Mouse (Mus musculus): ENCODE results near the gene Mb.

Gene Mb

GRCm38 (mm10) chr15:77027117-77027516, 23.4 kb downstream of the Mb start:
- DNase-seq (ENCODE audit: low spot score) = no peak

DNA sequence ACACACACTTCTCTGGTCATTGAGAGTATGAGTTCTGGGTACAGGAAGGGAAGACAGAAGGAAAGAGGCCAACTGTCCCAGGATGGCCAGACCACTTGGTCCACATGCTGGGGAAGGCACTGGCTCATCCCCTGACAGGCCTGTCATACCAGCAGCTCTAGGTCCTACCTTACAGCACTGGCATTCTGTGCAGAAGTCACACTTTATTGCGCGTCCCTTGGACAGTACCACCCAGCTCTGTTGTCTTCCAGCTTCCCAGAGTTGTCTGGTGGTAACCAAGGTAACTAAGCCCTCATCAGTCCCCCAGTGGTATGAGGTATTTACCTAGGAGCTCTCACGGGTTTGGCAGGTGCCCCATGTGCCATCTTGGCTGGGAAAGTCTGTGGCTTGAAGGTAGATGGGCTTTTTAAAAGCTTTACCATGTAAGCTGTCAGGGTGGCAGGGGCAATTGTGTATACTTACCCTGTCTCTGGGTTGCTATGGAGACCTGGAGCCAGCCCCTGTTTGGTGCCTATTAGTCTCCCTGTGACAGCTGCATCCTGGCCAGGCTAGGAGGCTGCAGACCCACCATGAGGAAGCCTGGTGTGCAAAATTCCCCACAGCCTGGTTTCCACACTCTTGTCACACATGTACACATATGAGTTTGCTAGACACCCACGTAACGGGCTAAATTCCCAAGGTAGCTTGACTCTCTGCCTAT, 24.4 kb downstream of the Mb start:
- no peak for DNase-seq (ENCODE audit: low spot score)

- DNase-seq (ENCODE audit: low spot score) = no peak
Observed at GRCm38 (mm10) chr15:77022401-77022957, 28.0 kb downstream of the Mb start.

DNA sequence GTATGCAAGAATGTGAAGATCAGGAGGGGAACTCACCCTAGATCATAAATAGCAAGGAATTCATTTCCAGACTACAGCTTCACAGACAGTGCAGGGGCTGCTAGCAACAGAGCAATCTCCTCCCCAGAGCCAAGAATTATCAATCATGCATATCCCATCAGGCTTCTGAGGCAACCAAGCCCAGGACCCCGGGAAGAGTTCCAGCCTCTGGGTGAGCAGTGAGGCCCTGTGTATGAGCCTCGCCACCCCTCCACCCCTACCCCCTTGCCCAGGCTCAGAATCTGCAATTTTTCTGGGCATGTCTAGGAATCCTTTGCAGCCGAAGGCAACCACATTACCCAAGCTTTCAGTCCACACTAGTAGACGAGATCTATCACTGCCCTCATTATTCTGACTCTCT, 28.6 kb downstream of the Mb start:
- no peak for DNase-seq (ENCODE audit: low spot score)

DNA sequence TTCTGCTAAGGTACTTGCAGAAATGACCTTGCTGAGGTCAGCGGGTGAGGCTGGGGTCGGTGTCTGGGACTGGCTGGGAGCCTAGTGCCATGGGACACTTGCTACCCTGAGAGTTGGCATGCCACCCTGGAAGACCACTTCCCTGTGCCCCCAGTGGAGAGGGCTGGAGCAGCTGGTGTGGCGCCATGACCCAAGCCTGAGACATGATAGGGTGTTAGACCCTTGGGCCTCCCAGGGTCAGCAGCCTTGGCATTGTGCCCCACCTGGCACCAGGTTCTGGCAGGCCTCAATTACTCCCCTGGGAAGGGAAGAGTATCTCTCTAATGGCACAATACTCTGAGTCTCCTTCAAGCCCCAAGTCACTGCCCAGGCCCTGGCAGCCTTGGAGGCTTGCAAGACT, 29.4 kb downstream of the Mb start:
- DNase-seq (ENCODE audit: low spot score) = no peak

DNA sequence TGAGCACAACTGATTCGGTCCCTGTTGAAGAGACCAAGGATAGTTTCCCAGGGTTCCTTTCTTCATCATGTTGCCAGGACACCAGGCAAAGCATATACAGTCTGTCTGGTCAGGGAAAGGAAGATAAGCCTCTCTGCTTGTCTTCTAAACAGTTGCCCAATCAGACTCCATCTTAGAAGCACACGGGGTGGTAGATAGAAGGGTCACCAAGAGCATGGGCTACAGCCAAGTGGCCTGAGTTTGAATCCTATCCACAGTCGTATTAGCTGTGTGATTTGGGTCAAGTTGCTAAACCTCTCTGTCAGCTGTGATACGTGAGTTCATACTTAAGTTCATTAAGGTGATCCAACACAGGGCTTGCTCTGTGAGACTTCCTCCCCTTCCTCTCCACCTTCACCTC, 30.3 kb downstream of the Mb start:
- DNase-seq (ENCODE audit: low spot score) = no peak

- no peak for DNase-seq (ENCODE audit: low spot score)
Observed at GRCm38 (mm10) chr15:77019533-77019932, 30.9 kb downstream of the Mb start.

DNA sequence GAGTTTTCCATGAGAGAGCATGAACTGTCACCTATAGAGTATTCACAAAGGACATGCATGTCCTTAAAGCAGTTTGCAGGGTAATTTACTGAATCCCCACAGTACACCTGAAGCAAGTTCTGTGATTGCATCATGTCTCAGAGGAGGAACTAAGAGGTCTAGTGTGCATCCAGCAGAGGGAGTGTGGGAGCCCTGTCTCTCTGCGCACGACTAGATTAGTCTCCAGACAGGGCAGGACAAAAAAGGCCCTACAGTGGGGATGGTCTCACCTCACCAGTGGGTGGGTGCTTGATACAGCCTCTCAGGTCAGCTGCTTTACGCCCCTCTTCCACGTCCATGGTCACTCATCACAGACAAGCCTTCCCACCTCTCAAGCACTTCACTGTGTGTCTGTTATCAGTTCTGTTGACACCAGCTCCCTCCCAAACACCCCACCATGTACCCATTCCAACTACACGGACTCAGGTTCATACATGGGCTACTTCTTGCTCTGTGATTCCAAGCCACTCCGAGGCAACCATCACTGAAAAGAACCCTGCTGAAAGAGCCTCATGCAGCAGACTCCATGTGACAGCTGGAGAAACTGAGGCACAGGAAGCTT, 31.6 kb downstream of the Mb start:
- DNase-seq (ENCODE audit: low spot score) = no peak

DNA sequence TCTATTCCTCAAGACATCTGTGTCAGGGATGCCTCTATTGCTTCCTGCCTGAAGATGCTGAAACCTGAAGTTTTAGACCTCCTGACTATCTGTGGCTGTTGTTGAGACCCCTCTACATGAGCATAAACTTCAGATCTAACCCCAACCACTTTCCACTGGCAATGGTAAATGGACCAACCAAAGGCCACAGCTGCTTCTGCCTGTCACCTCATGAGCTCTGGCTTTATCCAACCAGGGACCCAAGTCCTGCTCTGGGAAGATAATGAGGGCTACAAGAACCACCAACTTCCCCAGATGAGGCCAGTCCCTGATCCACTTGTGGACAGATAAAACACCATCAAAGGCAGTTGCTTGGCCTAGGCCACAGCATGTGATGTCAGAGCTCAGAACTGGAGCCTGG, 32.6 kb downstream of the Mb start:
- DNase-seq (ENCODE audit: low spot score) = no peak

DNA sequence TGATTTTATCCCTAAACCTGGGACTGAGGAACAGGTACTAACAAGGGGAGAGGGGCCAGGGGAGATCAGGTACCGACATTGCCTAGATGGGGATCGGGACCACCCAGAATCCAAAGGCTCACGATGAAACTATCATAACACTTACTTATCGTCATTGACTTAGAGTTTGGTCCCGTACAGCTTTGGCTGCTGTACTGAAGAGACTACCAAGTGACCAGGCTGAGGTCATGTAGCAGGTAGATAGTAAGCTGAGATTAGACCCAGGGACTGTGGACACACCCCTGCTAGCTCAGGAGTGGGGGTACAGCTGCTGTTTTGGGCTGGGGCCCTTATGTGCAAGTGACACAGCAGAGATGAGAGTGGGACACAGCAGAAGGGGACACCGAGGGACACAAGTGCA, 34.0 kb downstream of the Mb start:
- no peak for DNase-seq (ENCODE audit: low spot score)

DNA sequence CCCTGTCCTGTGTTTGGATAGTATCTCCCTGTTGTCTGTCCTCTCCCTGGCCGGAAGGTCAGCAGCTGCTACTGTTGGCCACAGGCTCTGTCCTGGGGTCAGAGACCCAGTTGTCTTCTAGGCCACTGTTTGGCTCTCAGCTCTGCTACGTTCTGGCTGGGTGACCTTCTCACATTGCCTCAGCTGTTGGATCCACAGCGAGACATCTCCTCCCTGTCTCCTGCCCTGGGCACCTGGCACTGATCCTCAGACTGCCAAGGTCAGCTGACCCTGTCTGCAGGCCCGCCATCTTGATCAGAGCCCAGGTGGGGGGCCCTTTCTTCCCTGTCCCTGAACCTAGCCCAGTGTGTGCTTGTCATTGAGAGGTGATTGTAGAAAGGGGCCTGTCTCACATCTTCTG, 35.5 kb downstream of the Mb start:
- no peak for DNase-seq (ENCODE audit: low spot score)

- no peak for DNase-seq (ENCODE audit: low spot score)
Observed at GRCm38 (mm10) chr15:77014431-77014830, 36.0 kb downstream of the Mb start.

GRCm38 (mm10) chr15:77013753-77014241, 36.7 kb downstream of the Mb start:
- no peak for DNase-seq (ENCODE audit: low spot score)

- DNase-seq (ENCODE audit: low spot score) = no peak
Observed at GRCm38 (mm10) chr15:77008851-77009250, 41.6 kb downstream of the Mb start.

DNA sequence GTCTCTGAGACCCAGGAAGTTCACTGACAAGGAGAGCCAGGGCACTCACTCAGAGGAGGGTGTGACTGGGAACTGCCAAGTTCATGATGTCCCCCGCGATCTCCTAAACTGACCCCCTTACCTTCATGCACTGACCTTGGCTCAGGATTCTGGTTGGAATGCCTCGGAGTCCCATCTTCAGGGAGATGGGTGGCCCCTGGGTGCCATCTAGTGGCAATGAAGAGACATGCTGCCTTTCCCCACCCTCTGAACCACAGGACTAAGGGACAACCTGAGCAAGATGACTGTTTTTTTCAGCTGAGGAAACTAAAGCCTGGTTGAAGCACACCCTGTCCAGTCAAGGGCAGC, 46.6 kb downstream of the Mb start:
- no peak for DNase-seq (ENCODE audit: low spot score)

- DNase-seq (ENCODE audit: low spot score) = no peak
Observed at GRCm38 (mm10) chr15:77003173-77003867, 47.1 kb downstream of the Mb start.

GRCm38 (mm10) chr15:76998878-76999588, 51.4 kb downstream of the Mb start:
- no peak for DNase-seq (ENCODE audit: low spot score)

DNA sequence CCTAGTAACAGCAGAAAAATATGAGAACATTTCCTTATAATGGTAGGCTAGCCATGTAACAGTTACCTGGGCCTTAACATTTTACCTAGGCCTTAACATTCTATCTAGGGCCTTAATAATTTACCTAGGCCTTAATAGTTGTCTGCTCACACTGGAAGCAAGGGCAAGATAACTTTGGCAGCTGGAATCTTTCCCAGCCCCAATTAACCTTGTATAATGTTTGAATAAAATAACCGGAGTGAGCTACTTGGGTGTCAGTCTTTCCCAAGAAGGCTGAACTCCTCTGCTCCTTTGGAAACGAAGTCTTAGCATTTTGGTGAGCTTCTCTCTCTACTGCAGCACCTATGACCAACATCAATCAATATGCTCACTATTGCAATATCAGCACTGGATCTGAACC, 52.4 kb downstream of the Mb start:
- no peak for DNase-seq (ENCODE audit: low spot score)

- DNase-seq (ENCODE audit: low spot score) = no peak
Observed at GRCm38 (mm10) chr15:76994413-76994812, 56.1 kb downstream of the Mb start.

DNA sequence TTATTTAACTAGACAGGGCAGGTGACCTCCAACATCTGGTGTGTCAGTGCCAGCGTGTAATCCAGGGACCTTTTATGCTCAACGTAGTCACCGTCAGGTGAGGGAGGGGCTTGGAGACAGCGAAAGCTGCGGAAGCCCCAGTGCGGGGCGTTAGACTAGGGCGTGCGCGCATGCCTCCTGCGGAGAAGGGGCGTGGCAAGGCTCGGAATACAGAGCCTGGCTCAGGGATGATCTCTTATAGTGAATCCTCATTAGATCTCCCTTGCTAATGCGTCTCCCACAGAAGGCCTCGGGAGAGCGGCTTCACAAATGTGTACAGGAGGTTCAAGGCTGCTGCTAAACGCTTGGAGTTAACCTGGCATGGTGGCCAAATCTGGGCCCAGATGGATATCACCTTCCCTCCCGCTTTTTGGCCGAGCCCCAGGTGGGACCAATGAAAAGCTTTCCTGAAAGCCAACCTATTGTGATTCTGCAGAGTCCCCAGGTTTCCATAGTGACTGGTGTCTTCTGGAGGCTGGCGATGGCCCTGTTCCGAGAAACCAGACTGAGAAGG, 62.9 kb downstream of the Mb start:
- no peak for DNase-seq (ENCODE audit: low spot score)

GRCm38 (mm10) chr15:76987137-76987536, 63.3 kb downstream of the Mb start:
- no peak for DNase-seq (ENCODE audit: low spot score)

- no peak for DNase-seq (ENCODE audit: low spot score)
Observed at GRCm38 (mm10) chr15:76982745-76983144, 67.7 kb downstream of the Mb start.
